Mouse (Mus musculus) C2C12 (cell line): ENCODE results near the gene Vps4a.

ENCODE experiments used
- CTCF ChIP-seq: IDR thresholded peaks from one replicate; pipeline ENCODE4 v1.5.1; 2011; ENCODE audit not compliant: control insufficient read depth, insufficient read depth, insufficient read length
- FOSL1 ChIP-seq: IDR thresholded peaks from one replicate; pipeline ENCODE4 v1.8.0; 2011; ENCODE audit warnings: mild to moderate bottlenecking, low read length; ENCODE audit not compliant: poor library complexity, insufficient read depth, severe bottlenecking
- MAX ChIP-seq: IDR thresholded peaks from one replicate; pipeline ENCODE4 v1.6.1; 2011; ENCODE audit warnings: mild to moderate bottlenecking, control low read depth
- MYOD1 ChIP-seq: IDR thresholded peaks from one replicate; pipeline ENCODE4 v1.6.1; 2011; ENCODE audit warnings: low read depth; ENCODE audit not compliant: control insufficient read depth, insufficient read length
- MYOG ChIP-seq: IDR thresholded peaks from one replicate; pipeline ENCODE4 v1.6.1; 2011; ENCODE audit not compliant: control insufficient read depth, insufficient read length; ENCODE audit errors: extremely low read depth
- USF1 ChIP-seq: IDR thresholded peaks from one replicate; pipeline ENCODE4 v1.6.1; 2011; ENCODE audit warnings: low read depth, mild to moderate bottlenecking, control low read depth, moderate library complexity

- TF ChIP-seq USF1 (no peak), CTCF (no peak), FOSL1 (no peak), MAX (no peak), MYOG (no peak), MYOD1 (no peak)
These were observed 59.5 kb downstream of the Vps4a start for GRCm38 (mm10) chr8:107090531-107090930.
